Mouse (Mus musculus): ENCODE data around the gene A430005L14Rik. TPM values are rescaled to one million over a fixed set of nuclear protein-coding genes. Genes with fewer than 3 reads are reported as not detected.

Gene A430005L14Rik
- total and polyA plus RNA-seq, 3 experiments, result 14.1 to 16.2 (median 15.5) TPM

DNA sequence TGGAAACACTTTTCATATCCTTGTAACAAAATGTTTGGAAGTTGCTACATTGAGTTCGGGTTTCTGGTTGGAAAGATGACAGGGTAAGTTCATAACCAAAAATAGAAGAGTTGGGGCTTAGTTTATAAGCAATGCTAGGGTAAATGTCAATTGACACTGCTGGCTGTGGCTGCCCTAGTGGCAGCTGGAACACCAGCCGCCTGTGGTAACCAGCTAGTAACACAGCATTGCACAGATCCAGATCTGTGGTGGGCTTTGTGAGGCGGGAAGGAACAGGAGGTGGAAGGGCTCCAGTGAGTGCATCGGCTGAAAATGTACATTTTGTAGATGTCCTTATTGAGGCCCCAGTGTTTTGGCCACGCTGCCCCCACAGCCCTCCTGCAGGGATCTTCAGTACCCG is 18.7 kb downstream of the A430005L14Rik start:
- no peak for DNase-seq
- H3K27me3 ChIP-seq (ENCODE audit: control insufficient read depth, insufficient read depth, low read length), result no peaks in the 10 kb centered on the region
- 32% methylated on average over 6 of the region's 6 CpGs for WGBS
- H3K4me3 ChIP-seq, result peak overlapping the region; percentile 87
- H3K27ac ChIP-seq, result no peak overlapping the region; the same call in 1 of the 2 replicates
- H3K4me1 ChIP-seq (ENCODE audit: control insufficient read depth, insufficient read depth, low read length), result peaks cover 3% of the 10 kb centered on the region
- no peaks in the 10 kb centered on the region for H3K36me3 ChIP-seq (ENCODE audit: control insufficient read depth, insufficient read depth, low read length)
- TF ChIP-seq EP300 (IDR thresholded peaks at IDR 0.05; ENCODE audit: insufficient read depth, low read depth, low read length) (no peak), CTCF (IDR thresholded peaks at IDR 0.05) (no peak), POLR2A (IDR thresholded peaks at IDR 0.05; ENCODE audit: insufficient read depth, low read depth, low read length) (no peak)
- intact Hi-C loops (cut with DNase I), result loop anchor here (1.0 to 2.0 kb wide), 2 partner anchors 19 to 37 kb away; partner anchors contain the start of gene A430005L14Rik
- H3K9ac ChIP-seq (ENCODE audit: low read depth, low read length), result peak overlapping the region; percentile 51; the same call in 1 of the 2 replicates
- peaks cover 3% of the 10 kb centered on the region for H3K79me2 ChIP-seq (replicated peaks; ENCODE audit: control insufficient read depth, insufficient read depth, low read length)

DNA sequence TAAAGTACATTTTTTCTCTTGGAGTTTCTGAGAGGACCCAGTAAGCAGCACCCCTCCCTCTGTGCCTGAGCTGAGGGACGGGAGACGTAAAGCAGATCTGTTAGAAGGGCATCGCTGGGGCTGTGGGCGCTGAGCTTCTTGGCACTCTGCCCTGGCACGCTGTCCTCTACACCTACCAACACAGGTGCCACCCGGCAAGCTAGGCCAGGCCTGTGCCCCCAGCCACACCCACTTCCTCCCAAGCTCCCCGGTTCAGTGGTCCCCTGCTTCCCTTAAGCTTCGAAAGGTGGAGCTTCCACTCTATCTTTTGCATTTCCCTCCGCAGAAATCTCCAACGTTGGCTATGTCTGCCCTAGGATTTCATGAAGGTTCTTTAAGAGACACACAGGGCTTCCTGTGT is 22.2 kb downstream of the A430005L14Rik start:
- TF ChIP-seq EP300 (IDR thresholded peaks at IDR 0.05; ENCODE audit: insufficient read depth, low read depth, low read length) (no peak), CTCF (IDR thresholded peaks at IDR 0.05) (no peak), POLR2A (IDR thresholded peaks at IDR 0.05; ENCODE audit: insufficient read depth, low read depth, low read length) (no peak)
- no peaks in the 10 kb centered on the region for H3K36me3 ChIP-seq (ENCODE audit: control insufficient read depth, insufficient read depth, low read length)

DNA sequence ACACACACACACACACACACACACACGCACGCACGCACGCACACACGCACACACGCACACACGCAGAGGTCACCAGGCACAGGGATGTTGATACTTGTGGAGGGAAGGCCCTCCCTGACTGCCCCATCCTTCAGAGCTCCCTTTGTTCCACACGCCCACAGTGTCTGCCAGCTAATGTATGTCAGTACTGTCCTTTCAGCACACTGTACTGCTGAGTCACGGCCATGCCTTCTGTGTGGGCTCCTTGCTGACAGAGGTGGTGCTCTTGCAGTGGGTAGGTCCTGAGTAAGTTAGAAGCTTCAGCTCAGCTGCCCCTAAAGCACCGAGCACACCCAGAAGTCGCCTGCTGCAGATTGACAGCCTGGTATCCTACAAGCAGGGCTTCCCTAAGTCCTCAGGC is 23.4 kb downstream of the A430005L14Rik start:
- Histone ChIP-seq H3K4me1 (ENCODE audit: control insufficient read depth, insufficient read depth, low read length) (peaks cover 3% of the 10 kb centered on the region), H3K9ac (ENCODE audit: low read depth, low read length) (no peak overlapping the region), H3K36me3 (ENCODE audit: control insufficient read depth, insufficient read depth, low read length) (no peaks in the 10 kb centered on the region), H3K79me2 (replicated peaks; ENCODE audit: control insufficient read depth, insufficient read depth, low read length) (peaks cover 3% of the 10 kb centered on the region), H3K27me3 (ENCODE audit: control insufficient read depth, insufficient read depth, low read length) (no peaks in the 10 kb centered on the region), H3K4me3 (no peak overlapping the region), H3K27ac (no peak overlapping the region)
- DNase-seq, result no peak
- 91% methylated on average over 11 of the region's 11 CpGs for WGBS
- TF ChIP-seq CTCF (IDR thresholded peaks at IDR 0.05) (no peak), EP300 (IDR thresholded peaks at IDR 0.05; ENCODE audit: insufficient read depth, low read depth, low read length) (no peak), POLR2A (IDR thresholded peaks at IDR 0.05; ENCODE audit: insufficient read depth, low read depth, low read length) (no peak)
- intact Hi-C loops (cut with DNase I), result no loop called here

More for the DNA sequence above, 22.2 kb downstream of the A430005L14Rik start:
- no peaks in the 10 kb centered on the region for H3K27me3 ChIP-seq (ENCODE audit: control insufficient read depth, insufficient read depth, low read length)
- 69% methylated on average over 10 of the region's 10 CpGs for WGBS
- H3K27ac ChIP-seq, result no peak overlapping the region
- peak in 1 of 2 experiments; percentile 14 for DNase-seq
- peaks cover 3% of the 10 kb centered on the region for H3K79me2 ChIP-seq (replicated peaks; ENCODE audit: control insufficient read depth, insufficient read depth, low read length)
- intact Hi-C loops (cut with DNase I), result no loop called here
- H3K4me1 ChIP-seq (ENCODE audit: control insufficient read depth, insufficient read depth, low read length), result peaks cover 3% of the 10 kb centered on the region
- H3K9ac ChIP-seq (ENCODE audit: low read depth, low read length), result no peak overlapping the region
- H3K4me3 ChIP-seq, result no peak overlapping the region

DNA sequence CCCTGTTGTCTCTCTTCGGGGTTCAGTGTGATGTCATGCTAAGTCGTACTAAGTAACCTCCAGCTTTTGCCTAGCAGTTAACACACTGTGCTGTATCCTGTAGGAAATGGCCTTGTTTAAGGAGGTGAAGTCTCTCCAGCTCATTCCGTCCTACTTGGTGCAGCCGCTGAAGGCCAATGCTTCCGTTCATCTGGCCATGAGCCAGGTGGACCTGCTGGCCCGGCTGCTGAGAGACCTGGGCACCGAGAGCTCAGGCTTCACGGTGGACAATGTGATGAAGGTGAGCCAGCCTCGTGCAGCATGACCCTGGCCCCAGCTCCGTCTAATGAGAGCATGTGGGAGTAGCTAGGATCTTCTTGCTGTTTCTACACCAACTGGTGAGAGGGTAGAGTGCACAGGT is 35.7 kb downstream of the A430005L14Rik start:
- H3K27me3 ChIP-seq (ENCODE audit: control insufficient read depth, insufficient read depth, low read length), result no peaks in the 10 kb centered on the region
- TF ChIP-seq EP300 (IDR thresholded peaks at IDR 0.05; ENCODE audit: insufficient read depth, low read depth, low read length), result no peak
- TF ChIP-seq CTCF (IDR thresholded peaks at IDR 0.05), result no peak
- no peak for TF ChIP-seq POLR2A (IDR thresholded peaks at IDR 0.05; ENCODE audit: insufficient read depth, low read depth, low read length)
- no peaks in the 10 kb centered on the region for H3K36me3 ChIP-seq (ENCODE audit: control insufficient read depth, insufficient read depth, low read length)
- intact Hi-C loops (cut with DNase I), result no loop called here
- no peaks in the 10 kb centered on the region for H3K4me1 ChIP-seq (ENCODE audit: control insufficient read depth, insufficient read depth, low read length)
- 84% methylated on average over 10 of the region's 10 CpGs for WGBS
- no peak overlapping the region for H3K27ac ChIP-seq
- DNase-seq, result no peak
- no peak overlapping the region for H3K4me3 ChIP-seq
- H3K9ac ChIP-seq (ENCODE audit: low read depth, low read length), result no peak overlapping the region
- no peaks in the 10 kb centered on the region for H3K79me2 ChIP-seq (replicated peaks; ENCODE audit: control insufficient read depth, insufficient read depth, low read length)

DNA sequence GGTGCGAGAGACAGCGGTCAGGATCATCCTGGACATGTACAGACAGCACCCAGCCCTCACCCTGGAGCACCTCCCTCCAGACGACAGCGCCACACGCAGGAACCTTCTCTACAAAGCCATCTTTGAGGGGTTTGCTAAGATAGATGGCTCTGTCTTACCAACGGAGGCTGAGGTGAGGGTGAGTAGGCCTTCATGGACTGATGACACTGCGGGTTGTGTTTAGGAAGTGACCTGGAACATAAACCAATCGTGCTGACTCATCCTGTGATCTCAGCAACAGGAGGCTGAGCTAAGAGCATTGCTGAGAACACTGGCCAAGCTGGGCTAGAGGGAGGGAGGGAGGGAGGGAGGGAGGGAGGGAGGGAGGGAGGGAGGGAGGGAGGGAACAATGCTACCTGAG is 36.5 kb downstream of the A430005L14Rik start:
- Histone ChIP-seq H3K27ac (no peak overlapping the region), H3K9ac (ENCODE audit: low read depth, low read length) (no peak overlapping the region), H3K4me3 (no peak overlapping the region), H3K27me3 (ENCODE audit: control insufficient read depth, insufficient read depth, low read length) (no peaks in the 10 kb centered on the region), H3K4me1 (ENCODE audit: control insufficient read depth, insufficient read depth, low read length) (no peaks in the 10 kb centered on the region), H3K36me3 (ENCODE audit: control insufficient read depth, insufficient read depth, low read length) (no peaks in the 10 kb centered on the region), H3K79me2 (replicated peaks; ENCODE audit: control insufficient read depth, insufficient read depth, low read length) (no peaks in the 10 kb centered on the region)
- WGBS, result 92% methylated on average over 8 of the region's 8 CpGs
- intact Hi-C loops (cut with DNase I), result no loop called here
- no peak for DNase-seq
- no peak for TF ChIP-seq POLR2A (IDR thresholded peaks at IDR 0.05; ENCODE audit: insufficient read depth, low read depth, low read length)
- no peak for TF ChIP-seq EP300 (IDR thresholded peaks at IDR 0.05; ENCODE audit: insufficient read depth, low read depth, low read length)
- TF ChIP-seq CTCF (IDR thresholded peaks at IDR 0.05), result no peak

DNA sequence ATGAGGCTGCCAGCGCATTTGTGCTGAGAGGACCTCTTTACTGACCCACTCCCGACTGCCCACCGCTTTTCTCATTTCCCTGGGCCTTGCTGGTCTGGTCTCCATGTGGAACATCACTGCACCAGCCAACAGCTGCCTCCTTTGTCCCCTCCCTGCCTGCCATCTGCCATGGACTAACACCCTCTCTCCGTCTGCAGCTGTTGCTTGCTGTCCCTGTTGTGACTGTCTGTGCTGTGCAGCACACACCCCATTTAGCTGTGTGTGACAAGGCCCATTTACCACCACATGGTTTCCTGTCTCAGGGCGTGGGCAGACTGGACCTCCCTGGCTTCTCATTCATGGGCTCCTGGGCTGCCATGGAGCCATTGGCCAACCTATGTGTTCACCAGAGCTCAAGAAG is 48.5 kb downstream of the A430005L14Rik start:
- Histone ChIP-seq H3K27ac (no peak overlapping the region), H3K9ac (ENCODE audit: low read depth, low read length) (no peak overlapping the region), H3K79me2 (replicated peaks; ENCODE audit: control insufficient read depth, insufficient read depth, low read length) (no peaks in the 10 kb centered on the region), H3K4me3 (no peak overlapping the region), H3K27me3 (ENCODE audit: control insufficient read depth, insufficient read depth, low read length) (no peaks in the 10 kb centered on the region), H3K4me1 (ENCODE audit: control insufficient read depth, insufficient read depth, low read length) (no peaks in the 10 kb centered on the region), H3K36me3 (ENCODE audit: control insufficient read depth, insufficient read depth, low read length) (no peaks in the 10 kb centered on the region)
- DNase-seq, result no peak
- intact Hi-C loops (cut with DNase I), result no loop called here
- WGBS, result 90% methylated on average over 5 of the region's 5 CpGs
- TF ChIP-seq CTCF (IDR thresholded peaks at IDR 0.05) (no peak), EP300 (IDR thresholded peaks at IDR 0.05; ENCODE audit: insufficient read depth, low read depth, low read length) (no peak), POLR2A (IDR thresholded peaks at IDR 0.05; ENCODE audit: insufficient read depth, low read depth, low read length) (no peak)
